Mouse (Mus musculus) heart, postnatal 25 days (tissue): ENCODE measurements around the gene Plxna4. TPM values are rescaled to one million over a fixed set of nuclear protein-coding genes. Genes with fewer than 3 reads are reported as not detected.
A peak's percentile ranks its signal among the peaks of the same experiment; 100 is the strongest.

ENCODE experiments used
- DNase-seq: peaks from one replicate; pipeline ENCODE4 v3.0.0; 2022; ENCODE audit warnings: low spot score
- intact Hi-C: fragments of 180-260 bp; cut with DNase I; formaldehyde crosslinking; loops from one replicate; pipeline ENCODE4 v1.15.1; 2025
- total RNA-seq, 2 experiments: library from RNA; stranded (reverse); gene quantifications; 2 replicates each; pipeline ENCODE4 v1.2.3; 2021

Plxna4 gene
- total RNA-seq, 2 experiments from 2014 or later: 12.7 to 14.1 TPM

DNA sequence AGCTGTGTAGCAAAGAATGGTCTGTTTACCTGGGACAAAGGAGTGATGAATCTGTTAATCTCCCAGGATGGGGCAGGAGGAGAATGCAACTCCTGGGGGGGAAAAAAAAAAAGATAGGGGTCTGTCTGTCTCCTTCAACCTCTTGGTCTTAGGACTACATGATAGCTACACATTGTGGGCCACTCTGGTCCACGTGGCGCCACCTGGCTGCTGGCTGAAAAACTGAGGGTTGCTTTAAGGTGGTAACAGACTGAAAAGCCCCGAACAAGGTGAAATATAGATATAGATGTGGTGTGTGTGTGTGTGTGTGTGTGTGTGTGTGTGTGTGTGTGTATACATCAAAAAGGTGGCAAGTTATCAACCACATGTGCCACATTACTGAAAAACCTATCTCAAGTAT, 267.7 kb downstream of the Plxna4 start:
- intact Hi-C loops: loop anchor here (2.0 kb wide), 1 partner anchor 381 kb away; no protein-coding TSS in a partner anchor
- no peak for DNase-seq

DNA sequence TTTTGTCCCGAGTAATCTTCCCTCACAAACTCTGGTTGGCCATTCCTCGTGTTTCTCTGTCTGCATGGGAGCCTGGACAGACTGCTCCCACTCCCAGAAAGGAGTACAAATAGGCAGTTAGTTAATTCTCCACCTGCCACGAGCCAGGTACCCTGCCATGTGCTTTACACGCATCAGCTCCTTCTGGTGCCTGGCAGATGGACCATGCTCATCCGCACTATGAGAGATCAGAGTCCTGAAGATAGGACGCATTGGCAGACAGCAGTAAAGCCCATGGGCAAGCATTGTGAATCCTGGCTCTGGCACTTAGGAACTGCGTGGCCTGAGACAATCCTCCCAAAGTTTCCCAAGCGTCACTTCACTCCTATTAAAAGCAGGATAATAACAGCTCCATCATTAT, 270.5 kb downstream of the Plxna4 start:
- no peak for DNase-seq
- intact Hi-C loops: no loop called here

DNA sequence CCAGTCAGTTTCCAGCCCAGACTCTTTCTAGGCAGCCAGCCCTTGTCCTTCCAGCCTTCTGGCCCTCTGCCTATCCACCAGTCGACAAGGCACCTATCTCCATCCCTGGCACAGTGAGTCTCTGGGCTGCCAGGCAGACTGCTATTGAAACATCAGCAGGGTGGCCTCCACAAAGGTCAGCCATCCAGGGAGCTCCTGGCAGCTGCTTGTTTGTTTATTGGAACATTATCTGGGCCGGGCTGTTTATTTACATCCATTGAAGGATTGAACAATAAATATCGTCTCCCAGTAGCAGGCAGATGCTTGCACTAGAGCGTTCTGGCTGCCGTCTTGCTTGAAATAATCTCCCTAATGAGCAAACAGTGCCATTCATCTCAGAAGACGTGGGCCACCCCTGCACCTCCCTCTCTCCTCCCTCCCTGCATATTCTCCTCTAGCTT, 273.0 kb downstream of the Plxna4 start:
- peak; percentile 24 for DNase-seq
- intact Hi-C loops: no loop called here

DNA sequence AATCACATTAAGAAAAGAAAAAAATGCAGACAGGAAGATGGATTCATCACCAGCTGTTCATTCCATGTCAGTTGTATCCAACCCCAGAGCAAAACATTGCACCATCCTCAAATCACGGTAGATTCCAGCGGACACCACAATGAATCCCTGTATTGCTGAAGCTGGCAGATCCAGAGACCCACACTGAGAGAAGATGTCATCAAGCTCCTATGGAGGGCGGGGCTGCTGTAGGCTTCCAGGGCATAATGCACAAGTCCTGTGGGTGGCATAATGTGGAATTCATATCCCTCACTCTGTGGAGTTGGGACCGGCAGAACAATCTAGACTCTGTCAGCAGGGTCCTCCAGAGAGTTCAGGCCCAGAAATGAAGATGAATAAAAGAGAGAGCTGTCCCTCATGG, 278.8 kb downstream of the Plxna4 start:
- no peak for DNase-seq

DNA sequence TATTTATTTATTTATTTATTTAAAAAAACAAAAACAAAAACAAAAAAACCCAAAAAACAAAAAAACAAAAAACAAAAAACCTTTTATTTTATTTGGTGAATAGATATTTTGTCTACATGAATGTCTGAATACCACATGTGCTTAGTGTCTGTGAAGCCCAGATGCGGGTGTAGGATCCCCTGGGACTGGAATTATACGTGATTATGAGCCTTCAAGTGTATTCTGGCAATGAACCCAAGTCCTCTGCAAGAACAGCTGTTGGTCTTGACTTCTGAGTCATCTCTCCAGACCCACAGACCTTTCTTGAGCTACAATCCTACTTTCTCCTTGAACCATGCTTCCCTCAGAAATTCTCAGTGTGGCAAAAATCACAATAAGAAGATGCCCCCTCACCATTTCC, 287.4 kb downstream of the Plxna4 start:
- intact Hi-C loops: no loop called here
- no peak for DNase-seq

More for the DNA sequence above, 278.8 kb downstream of the Plxna4 start:
- intact Hi-C loops: no loop called here

DNA sequence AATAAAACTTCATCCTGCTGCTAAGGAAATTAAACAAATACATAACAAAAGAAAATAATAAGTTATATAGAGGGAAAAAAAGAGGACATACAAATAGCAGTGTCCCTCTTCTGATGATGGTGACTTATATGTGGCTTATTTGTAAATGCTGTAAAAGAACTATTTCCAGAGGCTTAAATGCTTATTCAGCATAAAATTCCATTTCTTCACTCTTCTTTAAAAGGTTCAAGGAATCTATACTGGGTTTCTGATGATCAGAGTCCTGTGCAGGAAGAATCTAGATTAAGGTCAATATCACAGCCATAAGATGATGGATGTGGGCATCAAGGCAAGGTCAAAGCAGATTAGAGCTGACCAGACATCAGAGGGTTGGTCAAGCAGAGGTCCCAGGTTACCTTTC, 306.5 kb downstream of the Plxna4 start:
- intact Hi-C loops: no loop called here
- DNase-seq: no peak

DNA sequence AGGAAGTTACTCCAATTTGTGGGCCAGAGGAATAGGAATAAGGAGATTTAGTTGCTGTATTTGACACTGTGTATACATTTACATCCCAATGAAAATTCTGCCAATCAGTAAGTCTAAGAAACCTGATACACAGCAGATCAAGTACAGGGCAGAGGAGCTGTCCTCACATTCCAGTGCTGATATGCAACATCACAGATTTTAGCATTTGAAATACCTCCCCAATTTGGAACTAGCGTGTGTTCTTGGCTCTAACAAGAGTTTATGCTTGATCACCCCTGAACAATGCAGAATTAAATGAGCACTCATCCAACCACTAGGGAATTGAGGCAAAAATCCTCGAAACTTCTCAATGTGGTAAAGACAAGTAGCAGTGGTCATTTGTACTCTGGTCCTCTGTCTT, 307.3 kb downstream of the Plxna4 start:
- intact Hi-C loops: no loop called here
- DNase-seq: no peak

DNA sequence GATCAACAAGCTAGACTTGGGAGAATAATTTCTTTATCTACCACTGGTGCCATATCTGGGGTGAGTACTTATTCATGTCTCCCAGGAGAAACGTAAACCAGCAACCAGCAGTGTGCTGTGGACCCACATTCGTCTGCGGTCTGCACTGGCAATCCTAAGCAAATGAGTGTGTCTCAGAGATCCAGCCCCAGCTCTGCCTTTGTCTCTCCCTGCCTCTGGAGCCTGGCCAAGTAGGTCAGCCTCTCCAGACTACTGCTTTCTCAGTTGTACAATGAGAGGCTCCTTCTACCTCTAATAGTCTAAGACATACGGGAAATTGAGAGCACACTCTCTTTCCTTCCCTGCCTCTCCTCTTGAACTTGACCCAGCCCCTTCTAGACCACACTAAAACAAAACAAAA, 316.5 kb downstream of the Plxna4 start:
- no peak for DNase-seq
- intact Hi-C loops: no loop called here

DNA sequence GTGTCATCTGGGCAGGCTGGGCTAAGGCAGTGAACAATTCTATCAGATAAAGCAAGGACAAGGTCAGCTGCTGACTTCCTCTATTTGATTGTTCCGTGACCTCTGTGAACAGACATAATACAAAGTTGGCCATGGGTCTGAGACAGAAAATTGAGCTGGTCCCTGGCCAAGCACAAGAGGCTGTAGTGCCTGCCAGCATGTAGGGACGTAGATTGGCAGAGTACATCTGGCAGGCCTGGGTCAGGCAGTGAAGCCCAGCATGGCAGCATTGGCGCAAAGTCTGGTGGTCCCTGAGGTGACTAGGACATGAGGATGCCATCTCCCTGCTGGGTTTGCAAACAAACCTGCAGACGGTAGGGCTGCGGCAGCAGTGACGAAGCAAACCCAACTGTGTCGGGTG, 321.9 kb downstream of the Plxna4 start:
- intact Hi-C loops: no loop called here
- no peak for DNase-seq

DNA sequence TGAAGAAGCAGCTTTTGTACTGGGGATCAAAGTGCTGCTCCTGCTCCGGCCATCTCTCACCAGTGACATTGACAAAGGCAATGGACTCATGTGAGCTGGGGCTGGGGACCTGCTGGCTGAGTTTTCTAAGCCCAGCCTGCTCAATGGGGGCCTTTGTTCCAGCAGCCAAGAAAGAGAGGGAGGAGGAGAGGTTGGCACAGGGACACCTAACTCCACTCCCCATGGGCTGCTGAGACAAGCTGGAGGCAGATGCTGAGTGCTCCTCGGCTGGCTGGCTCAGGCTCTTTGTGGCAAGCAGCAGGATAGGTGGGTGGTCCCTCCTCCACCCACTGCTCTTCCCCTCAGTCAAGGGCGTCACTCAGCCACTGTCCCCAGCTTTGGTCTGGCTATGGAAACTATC, 326.7 kb downstream of the Plxna4 start:
- intact Hi-C loops: no loop called here
- no peak for DNase-seq

DNA sequence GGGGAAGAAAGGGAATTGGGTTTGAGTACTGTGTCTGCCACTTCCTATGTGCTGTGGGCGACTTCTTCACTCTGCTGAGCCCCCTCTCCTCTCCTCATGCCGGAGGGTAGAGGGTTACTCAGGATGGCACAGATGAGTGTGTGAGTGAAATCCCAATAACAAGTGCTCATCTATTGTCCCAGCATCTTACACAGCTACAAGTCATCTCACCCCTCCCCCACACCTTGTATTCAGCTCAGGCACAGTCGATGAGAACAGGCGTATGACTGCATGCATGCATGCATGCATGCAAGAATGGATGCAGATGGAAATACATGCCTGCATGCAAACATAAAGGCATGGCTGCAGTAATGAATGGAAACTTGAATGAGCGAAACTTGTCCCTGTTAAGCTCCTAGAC, 327.7 kb downstream of the Plxna4 start:
- no peak for DNase-seq
- intact Hi-C loops: no loop called here

DNA sequence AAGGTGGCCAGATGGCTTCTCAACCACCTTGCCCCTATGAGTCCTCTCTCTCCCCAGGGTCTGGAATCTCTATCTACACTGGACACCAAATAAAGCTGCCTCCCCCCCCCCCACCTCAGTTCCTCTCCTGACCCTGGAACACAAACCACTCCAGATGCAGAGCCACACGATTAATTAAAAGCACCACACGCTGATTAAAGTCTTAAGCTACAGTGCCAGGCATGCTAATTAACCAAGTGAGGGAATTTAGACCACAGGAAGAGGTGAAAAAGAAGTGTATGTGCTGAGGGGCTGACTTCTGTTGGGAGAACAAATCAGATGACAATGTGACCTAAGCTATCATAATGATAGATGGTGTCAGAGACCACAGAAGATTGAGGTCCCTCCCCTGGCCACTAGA, 332.8 kb downstream of the Plxna4 start:
- DNase-seq: no peak
- intact Hi-C loops: no loop called here

DNA sequence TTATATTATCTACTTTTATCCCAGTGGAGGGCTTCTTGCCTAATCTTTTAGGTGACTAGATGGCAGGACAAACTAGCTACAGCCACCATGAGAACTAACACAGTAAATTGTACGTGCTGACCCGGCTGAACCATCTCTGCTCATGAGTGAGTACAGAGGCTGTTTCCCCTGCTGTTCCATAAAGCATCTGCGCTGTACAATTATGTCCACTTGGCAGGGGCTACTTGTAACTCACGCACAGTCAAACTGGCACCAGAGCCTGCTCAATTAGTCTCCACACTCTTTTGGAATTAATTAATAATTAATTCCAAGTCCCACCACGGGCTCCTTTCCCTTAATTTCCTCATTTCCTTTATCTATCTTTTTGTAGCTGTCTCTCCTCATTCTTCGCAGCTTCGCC, 335.8 kb downstream of the Plxna4 start:
- no peak for DNase-seq
- intact Hi-C loops: no loop called here

DNA sequence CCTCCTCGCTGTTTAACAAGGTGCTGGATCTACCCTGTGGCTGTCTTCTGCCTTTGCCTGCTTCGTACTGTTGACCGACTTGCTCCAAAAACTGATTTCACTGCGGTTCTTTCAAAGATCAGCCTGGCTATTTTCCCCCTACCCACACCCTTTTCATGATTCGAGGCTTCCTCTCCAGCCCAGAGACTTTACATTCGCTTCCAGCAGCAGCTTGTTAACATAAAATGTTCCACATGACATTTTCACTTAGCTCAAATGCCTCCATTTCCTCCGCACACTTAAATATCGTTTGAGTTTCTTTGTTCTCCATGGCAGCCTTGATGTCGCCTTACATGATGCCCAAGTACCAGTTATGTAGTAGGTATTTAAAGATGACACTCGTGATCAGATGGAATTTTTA, 336.3 kb downstream of the Plxna4 start:
- intact Hi-C loops: no loop called here

DNA sequence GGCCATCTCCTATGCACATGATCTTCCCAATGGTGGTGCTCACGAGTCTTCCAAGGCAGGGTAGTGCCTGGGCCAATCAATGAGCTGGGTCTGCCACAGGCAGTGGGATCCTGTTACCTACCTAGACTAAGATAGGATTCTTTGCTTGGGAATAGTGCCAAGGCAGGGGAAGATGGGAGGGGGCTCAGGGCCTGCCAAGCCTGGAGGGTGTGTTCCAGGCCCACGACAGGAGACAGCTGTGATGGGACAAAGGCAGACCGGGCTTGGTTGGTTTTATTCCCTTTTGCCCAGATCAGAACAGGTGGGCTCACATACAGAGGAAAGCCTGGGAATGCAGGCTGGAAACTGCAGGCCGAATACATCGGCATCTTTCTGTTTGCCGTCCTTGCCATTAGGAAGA, 342.0 kb downstream of the Plxna4 start:
- intact Hi-C loops: no loop called here
- DNase-seq: no peak

More for the DNA sequence above, 336.3 kb downstream of the Plxna4 start:
- no peak for DNase-seq

DNA sequence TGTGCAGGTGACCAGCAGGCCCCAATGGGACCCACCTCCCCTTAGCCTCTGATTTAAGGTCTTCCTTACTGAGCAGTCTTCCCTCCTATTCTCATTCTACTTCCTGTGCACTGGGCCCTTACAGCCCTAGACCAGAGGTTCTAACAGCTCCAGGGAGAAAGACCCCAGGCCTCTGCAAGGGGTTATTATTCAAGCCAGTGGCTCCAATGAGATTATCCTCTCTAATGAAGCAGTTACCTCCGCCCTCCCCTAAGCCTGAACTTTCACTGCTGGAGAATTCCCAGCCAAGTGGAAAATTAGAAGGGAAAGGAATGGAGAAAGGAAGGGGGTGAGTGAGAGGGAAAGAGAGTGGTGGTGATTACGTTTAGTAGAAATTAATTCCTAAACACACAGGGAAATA, 345.0 kb downstream of the Plxna4 start:
- DNase-seq: no peak
- intact Hi-C loops: no loop called here

DNA sequence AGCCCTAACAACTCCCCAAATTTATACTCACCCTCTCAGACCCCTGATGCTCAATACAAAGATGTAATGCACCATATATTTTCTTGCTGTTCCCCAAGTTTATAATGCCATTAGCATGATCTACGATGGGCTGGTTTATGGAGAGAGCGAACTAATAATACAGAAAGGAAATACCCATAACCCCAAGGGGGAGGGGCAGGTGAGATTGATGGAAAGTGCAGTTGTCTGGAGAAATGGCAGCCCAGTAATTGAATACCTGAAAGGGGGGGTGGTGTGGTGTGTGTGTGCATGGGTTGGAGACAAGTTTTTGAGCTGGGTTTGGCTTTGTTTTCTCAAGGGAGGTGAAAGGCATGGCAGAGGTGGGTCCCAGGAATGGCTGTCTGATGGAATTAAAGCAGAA, 356.6 kb downstream of the Plxna4 start:
- DNase-seq: no peak
- intact Hi-C loops: no loop called here

DNA sequence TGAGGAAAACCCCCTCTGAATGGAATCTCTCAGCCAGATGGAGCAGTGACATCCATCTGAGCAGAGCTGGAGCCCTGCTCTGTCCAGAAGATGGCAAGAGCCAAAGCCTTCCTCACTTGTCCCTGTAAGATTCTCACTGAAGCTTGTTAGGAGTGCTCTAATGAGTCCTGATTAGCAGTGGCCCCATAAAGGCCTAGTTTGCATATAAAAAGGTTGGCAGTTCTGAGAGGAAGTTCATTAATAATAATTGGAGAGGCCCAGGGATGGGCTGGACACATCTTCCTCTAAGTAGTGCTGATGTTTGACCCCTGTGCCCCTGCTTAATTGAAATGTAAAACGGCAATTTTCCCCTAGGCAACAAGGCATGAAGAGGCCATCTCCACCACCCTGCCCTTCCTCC, 361.4 kb downstream of the Plxna4 start:
- DNase-seq: no peak
- intact Hi-C loops: no loop called here

DNA sequence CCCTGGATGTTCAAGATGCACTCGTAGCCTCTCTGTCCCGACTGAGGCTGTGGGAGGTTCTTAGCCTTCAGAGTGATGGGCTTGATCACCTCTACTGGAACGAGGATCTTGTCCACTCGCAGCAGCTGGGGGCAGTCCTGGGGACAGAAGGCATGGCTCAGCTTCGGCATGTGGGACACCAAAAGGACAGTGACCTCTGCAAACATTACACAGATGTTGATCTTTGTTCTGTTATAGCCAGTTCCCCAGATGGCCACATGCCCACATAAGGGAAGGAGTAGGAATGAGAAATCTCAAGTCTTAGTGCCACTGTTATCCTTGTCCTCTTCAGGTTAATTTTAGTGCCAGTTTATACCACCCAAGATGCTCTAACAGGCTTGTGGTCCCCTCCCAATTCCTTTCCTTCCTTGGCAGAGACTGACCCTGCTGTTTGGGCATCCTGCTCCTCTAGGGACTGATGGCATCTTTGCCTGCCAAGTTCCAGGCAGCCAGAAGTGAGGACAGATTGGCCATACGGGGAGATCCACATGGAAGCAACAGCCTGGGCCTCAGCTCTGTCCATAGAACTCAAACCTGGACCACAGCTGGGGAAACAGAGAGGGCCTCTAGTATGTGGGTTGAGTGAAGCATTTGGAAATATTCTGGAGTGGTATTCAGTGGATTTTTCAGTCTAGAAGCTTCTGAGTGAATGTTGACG, 363.8 kb downstream of the Plxna4 start:
- intact Hi-C loops: no loop called here
- no peak for DNase-seq

DNA sequence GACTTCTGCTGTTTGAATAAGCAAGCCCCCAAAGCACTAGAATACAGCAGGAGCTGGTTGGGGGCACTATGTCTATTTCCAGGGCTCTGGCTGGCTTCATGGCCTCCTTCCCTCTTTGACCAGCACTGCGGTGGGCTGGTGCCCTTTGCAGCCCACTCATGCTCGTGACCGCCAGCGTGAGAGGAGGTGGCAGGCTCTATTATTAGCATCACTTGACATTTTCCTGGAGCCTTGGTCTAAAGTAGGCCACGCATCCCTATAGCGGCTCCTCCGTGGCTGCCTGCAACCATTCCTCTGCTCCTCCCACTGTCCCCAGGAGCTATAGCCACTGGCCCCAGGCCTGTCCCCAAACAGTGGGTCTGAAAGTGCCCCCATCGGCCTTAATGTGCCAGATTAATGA, 367.2 kb downstream of the Plxna4 start:
- no peak for DNase-seq
- intact Hi-C loops: no loop called here

DNA sequence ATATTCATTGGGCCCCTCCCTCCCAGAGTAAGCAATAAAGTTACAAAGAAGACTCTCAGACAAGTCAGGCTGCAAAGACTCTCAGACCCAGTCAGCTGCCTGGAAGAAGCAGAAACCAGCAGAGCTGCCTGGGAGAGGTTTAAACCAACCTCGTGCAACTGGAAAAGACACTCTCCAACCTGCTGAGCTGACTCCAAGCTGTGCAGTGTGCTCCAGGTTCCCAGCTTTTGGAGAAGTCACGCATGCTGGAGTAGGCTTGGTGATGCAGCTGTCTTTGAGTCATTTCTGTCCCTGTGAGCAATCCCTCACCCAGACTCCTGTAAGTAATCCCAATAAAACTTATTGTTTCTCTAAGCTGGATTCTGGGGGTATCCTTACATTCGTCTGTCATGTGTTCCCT, 369.4 kb downstream of the Plxna4 start:
- no peak for DNase-seq
- intact Hi-C loops: no loop called here

DNA sequence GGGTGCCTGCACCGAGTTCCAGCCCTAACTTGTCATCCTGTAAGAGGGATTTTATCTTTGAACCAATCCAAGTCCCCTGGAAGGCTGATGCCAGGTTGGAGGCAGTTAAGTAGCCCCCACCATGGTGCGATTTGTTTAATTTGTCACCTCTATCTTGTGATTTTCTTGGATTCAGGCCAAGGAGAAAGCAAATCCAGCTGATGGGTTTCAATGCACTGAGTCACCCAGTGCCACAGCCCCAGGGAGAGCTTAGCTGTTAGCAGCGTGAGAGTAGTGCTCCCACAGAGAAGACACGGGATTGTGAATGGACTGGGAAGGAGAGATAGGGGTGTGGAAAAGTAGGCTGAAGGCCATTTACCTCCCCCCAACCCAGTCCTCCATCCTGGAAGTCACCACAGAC, 375.6 kb downstream of the Plxna4 start:
- intact Hi-C loops: no loop called here
- DNase-seq: no peak
